Mouse (Mus musculus) T-helper 1 cell (primary cell): ENCODE data around the gene 4930596D02Rik.

Experiments
- in situ Hi-C: fragments of 300-600 bp; cut with MboI, MseI; formaldehyde crosslinking; loops from one replicate; pipeline ENCODE4 v1.15.1; 2025; ENCODE audit warnings: high pct_unique_total_duplicates

4930596D02Rik gene

DNA sequence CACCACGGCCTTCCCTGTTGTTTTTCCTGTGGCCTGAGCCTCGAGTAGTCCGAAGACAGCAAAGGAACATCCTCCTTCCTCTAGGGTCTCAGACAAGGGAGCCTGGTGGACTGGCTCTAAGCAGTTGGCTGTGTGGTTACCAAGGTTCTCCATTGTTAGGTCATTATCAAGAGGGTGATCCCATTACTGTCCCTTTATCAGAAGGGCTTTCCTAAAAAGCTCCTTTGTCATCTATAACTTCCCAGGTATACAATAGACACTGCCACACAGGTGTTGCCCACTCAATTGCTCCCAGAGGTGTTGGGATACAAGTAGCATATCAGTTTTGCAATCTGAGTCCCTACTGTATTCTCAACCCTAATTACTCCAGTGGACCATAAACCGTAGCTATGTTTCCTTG, at the start of gene 4930596D02Rik:
TSS of gene 4930596D02Rik (minus strand) at position 101 of the 400 bp plus-strand sequence.
- in situ Hi-C loops = no loop called here

DNA sequence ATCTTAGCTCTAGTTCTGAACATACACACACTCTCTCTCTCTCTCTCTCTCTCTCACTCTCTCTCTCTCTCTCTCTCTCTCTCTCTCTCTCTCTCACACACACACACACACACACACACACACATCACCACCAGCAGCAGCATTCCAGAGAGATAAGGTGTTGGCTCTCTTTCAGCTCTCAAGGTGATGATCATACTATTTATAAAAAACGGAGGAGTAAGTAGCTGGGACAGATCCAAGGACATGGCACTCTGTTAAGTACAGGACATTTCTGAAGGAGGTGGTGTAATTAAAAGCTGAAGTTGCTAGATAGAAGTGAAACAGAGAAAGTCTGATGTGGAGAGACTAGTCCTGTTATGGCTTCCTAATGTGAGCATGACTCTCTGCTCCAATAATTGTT, 41.5 kb upstream of the 4930596D02Rik start:
- in situ Hi-C loops = no loop called here

DNA sequence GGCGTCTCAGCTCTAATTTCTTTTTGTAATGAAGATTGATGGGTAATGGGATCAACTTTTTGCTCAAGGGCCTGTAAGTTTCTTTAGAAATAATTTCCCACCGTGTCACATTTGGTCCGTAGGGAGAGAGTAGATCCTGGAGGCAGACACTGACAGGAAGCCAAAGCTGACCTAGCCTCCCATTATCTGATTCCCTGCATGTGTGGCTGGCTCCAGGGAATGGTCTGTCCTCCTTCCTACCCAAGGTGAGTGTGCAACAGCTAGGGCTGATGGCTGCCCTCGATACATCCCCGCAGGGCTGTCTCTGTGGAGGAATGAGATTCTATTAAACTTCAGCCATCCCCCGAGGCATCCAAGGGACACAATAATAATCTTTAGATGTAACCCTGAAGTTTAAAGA, 33.5 kb upstream of the 4930596D02Rik start:
- in situ Hi-C loops = no loop called here

- in situ Hi-C loops = no loop called here
Observed at GRCm38 (mm10) chr14:35842111-35842721, 30.4 kb upstream of the 4930596D02Rik start.

GRCm38 (mm10) chr14:35792656-35793213, 19.0 kb downstream of the 4930596D02Rik start:
- in situ Hi-C loops = no loop called here

GRCm38 (mm10) chr14:35780033-35780432, 31.7 kb downstream of the 4930596D02Rik start:
- in situ Hi-C loops = no loop called here

- in situ Hi-C loops = no loop called here
Observed at GRCm38 (mm10) chr14:35773306-35773705, 38.5 kb downstream of the 4930596D02Rik start.
